Mouse (Mus musculus) limb, embryonic 12.5 days (tissue): Measurements from ENCODE around the gene Vwc2l. TPM values are rescaled to one million over a fixed set of nuclear protein-coding genes. Genes with fewer than 3 reads are reported as not detected.

Source experiments
- ATAC-seq: fragments of 200-750 bp; cut with Nextera tagmentation; 2 replicates; pipeline ENCODE4 v1.8.0; 2017; ENCODE audit warnings: low read depth, moderate TSS enrichment; ENCODE audit not compliant: insufficient number of reproducible peaks, insufficient read depth, low FRiP score, low TSS enrichment
- H3K27ac ChIP-seq: fragments of 300-500 bp; sonication (generic); 2 replicates; pipeline ENCODE4 v1.5.1; 2016; ENCODE audit warnings: mild to moderate bottlenecking, moderate library complexity
- H3K27me3 ChIP-seq: fragments of 300-500 bp; sonication (generic); 2 replicates; pipeline ENCODE4 v1.6.1; 2016; ENCODE audit warnings: mild to moderate bottlenecking, moderate library complexity
- H3K36me3 ChIP-seq: fragments of 300-500 bp; sonication (generic); 2 replicates; pipeline ENCODE4 v1.6.1; 2016; ENCODE audit warnings: mild to moderate bottlenecking, moderate library complexity
- H3K4me1 ChIP-seq: fragments of 300-500 bp; sonication (generic); replicated peaks from 2 replicates; pipeline ENCODE4 v1.6.1; 2016
- H3K4me2 ChIP-seq: fragments of 300-500 bp; sonication (generic); 2 replicates; pipeline ENCODE4 v1.6.1; 2016; ENCODE audit warnings: mild to moderate bottlenecking, moderate library complexity
- H3K4me3 ChIP-seq: fragments of 300-500 bp; sonication (generic); replicated peaks from 2 replicates; pipeline ENCODE4 v1.5.1; 2016; ENCODE audit warnings: mild to moderate bottlenecking
- H3K9ac ChIP-seq: fragments of 300-500 bp; sonication (generic); replicated peaks from 2 replicates; pipeline ENCODE4 v1.6.1; 2016; ENCODE audit warnings: mild to moderate bottlenecking, moderate library complexity
- H3K9me3 ChIP-seq: fragments of 300-500 bp; sonication (generic); 2 replicates; pipeline ENCODE4 v1.6.1; 2016; ENCODE audit warnings: mild to moderate bottlenecking, moderate library complexity
- whole genome bisulfite sequencing: fragments of 180-500 bp; shearing (Covaris S2); methylation state at CpG from one replicate; pipeline ENCODE4 v1.1.7; 2016; 5-methylcytosine and 5-hydroxymethylcytosine counted together
- polyA plus RNA-seq: library from polyadenylated mRNA; unstranded; fragments of >200 nt; fragmentation: Nextera tagmentation; extraction: Ambion mirVana; gene quantifications from 2 replicates; pipeline ENCODE4 v1.2.1, GENCODE M21; 2016

Vwc2l gene
- polyA plus RNA-seq, 1 experiment from 2014 or later, result not detected

- ATAC-seq, result no peak
- no peaks in the 10 kb centered on the region for H3K27me3 ChIP-seq
- H3K27ac ChIP-seq, result no peak overlapping the region
- no peaks in the 10 kb centered on the region for H3K9me3 ChIP-seq
- H3K4me1 ChIP-seq, result no peaks in the 10 kb centered on the region
- no peak overlapping the region for H3K4me3 ChIP-seq
- WGBS, result 84% methylated on average over 7 of the region's 7 CpGs
- no peaks in the 10 kb centered on the region for H3K36me3 ChIP-seq
- no peak overlapping the region for H3K9ac ChIP-seq
- H3K4me2 ChIP-seq, result no peak overlapping the region
Measured at GRCm38 (mm10) chr1:70842222-70842621, 116.7 kb downstream of the Vwc2l start.

GRCm38 (mm10) chr1:70845276-70845675, 119.8 kb downstream of the Vwc2l start:
- Histone ChIP-seq H3K4me3 (no peak overlapping the region), H3K4me2 (no peak overlapping the region), H3K9ac (no peak overlapping the region), H3K4me1 (no peaks in the 10 kb centered on the region), H3K27me3 (no peaks in the 10 kb centered on the region), H3K9me3 (no peaks in the 10 kb centered on the region), H3K36me3 (no peaks in the 10 kb centered on the region), H3K27ac (no peak overlapping the region)
- no peak for ATAC-seq

- H3K4me3 ChIP-seq, result no peak overlapping the region
- H3K27me3 ChIP-seq, result no peaks in the 10 kb centered on the region
- no peak overlapping the region for H3K27ac ChIP-seq
- 56% methylated on average over 12 of the region's 12 CpGs for WGBS
- H3K9ac ChIP-seq, result no peak overlapping the region
- no peak overlapping the region for H3K4me2 ChIP-seq
- H3K4me1 ChIP-seq, result no peaks in the 10 kb centered on the region; the same call in 1 of the 2 replicates
- no peaks in the 10 kb centered on the region for H3K36me3 ChIP-seq
- H3K9me3 ChIP-seq, result no peaks in the 10 kb centered on the region
- no peak for ATAC-seq
Measured at GRCm38 (mm10) chr1:70851633-70852390, 126.3 kb downstream of the Vwc2l start.

GRCm38 (mm10) chr1:70853446-70853845, 127.9 kb downstream of the Vwc2l start:
- no peaks in the 10 kb centered on the region for H3K36me3 ChIP-seq
- no peak for ATAC-seq
- no peak overlapping the region for H3K4me2 ChIP-seq
- no peak overlapping the region for H3K9ac ChIP-seq
- H3K4me1 ChIP-seq, result no peaks in the 10 kb centered on the region; the same call in 1 of the 2 replicates
- H3K4me3 ChIP-seq, result no peak overlapping the region
- no peaks in the 10 kb centered on the region for H3K9me3 ChIP-seq
- H3K27me3 ChIP-seq, result no peaks in the 10 kb centered on the region
- WGBS, result 87% methylated on average over 11 of the region's 11 CpGs
- no peak overlapping the region for H3K27ac ChIP-seq

- 75% methylated on average over 5 of the region's 5 CpGs for WGBS
- Histone ChIP-seq H3K4me1 (no peaks in the 10 kb centered on the region; the same call in 1 of the 2 replicates), H3K4me2 (no peak overlapping the region), H3K36me3 (no peaks in the 10 kb centered on the region), H3K9ac (no peak overlapping the region), H3K9me3 (no peaks in the 10 kb centered on the region), H3K4me3 (no peak overlapping the region), H3K27me3 (no peaks in the 10 kb centered on the region), H3K27ac (no peak overlapping the region)
- no peak for ATAC-seq
Measured at GRCm38 (mm10) chr1:70855912-70856311, 130.4 kb downstream of the Vwc2l start.

- no peaks in the 10 kb centered on the region for H3K27me3 ChIP-seq
- 69% methylated on average over 2 of the region's 2 CpGs for WGBS
- ATAC-seq, result no peak
- H3K4me1 ChIP-seq, result no peaks in the 10 kb centered on the region
- H3K4me2 ChIP-seq, result no peak overlapping the region
- no peaks in the 10 kb centered on the region for H3K9me3 ChIP-seq
- H3K27ac ChIP-seq, result no peak overlapping the region
- no peak overlapping the region for H3K4me3 ChIP-seq
- no peak overlapping the region for H3K9ac ChIP-seq
- H3K36me3 ChIP-seq, result no peaks in the 10 kb centered on the region
Measured at GRCm38 (mm10) chr1:70861672-70862071, 136.2 kb downstream of the Vwc2l start.

- Histone ChIP-seq H3K9ac (no peak overlapping the region), H3K36me3 (no peaks in the 10 kb centered on the region), H3K4me3 (no peak overlapping the region), H3K27me3 (no peaks in the 10 kb centered on the region), H3K27ac (no peak overlapping the region), H3K4me2 (no peak overlapping the region), H3K4me1 (no peaks in the 10 kb centered on the region), H3K9me3 (no peaks in the 10 kb centered on the region)
- WGBS, result 61% methylated on average over 5 of the region's 5 CpGs
- no peak for ATAC-seq
Measured at GRCm38 (mm10) chr1:70866137-70866536, 140.6 kb downstream of the Vwc2l start.

- WGBS, result 90% methylated on average over 2 of the region's 2 CpGs
- H3K4me1 ChIP-seq, result no peaks in the 10 kb centered on the region
- H3K27me3 ChIP-seq, result no peaks in the 10 kb centered on the region
- ATAC-seq, result no peak
- no peaks in the 10 kb centered on the region for H3K9me3 ChIP-seq
- no peak overlapping the region for H3K4me2 ChIP-seq
- no peak overlapping the region for H3K9ac ChIP-seq
- no peaks in the 10 kb centered on the region for H3K36me3 ChIP-seq
- H3K27ac ChIP-seq, result no peak overlapping the region
- H3K4me3 ChIP-seq, result no peak overlapping the region
Measured at GRCm38 (mm10) chr1:70880496-70880895, 155.0 kb downstream of the Vwc2l start.

- no peaks in the 10 kb centered on the region for H3K9me3 ChIP-seq
Measured at GRCm38 (mm10) chr1:70881269-70881668, 155.8 kb downstream of the Vwc2l start.

GRCm38 (mm10) chr1:70884156-70884555, 158.6 kb downstream of the Vwc2l start:
- H3K9ac ChIP-seq, result no peak overlapping the region
- 77% methylated on average over 4 of the region's 4 CpGs for WGBS

More at GRCm38 (mm10) chr1:70881269-70881668, 155.8 kb downstream of the Vwc2l start:
- Histone ChIP-seq H3K27me3 (no peaks in the 10 kb centered on the region), H3K36me3 (no peaks in the 10 kb centered on the region), H3K4me3 (no peak overlapping the region), H3K9ac (no peak overlapping the region), H3K4me2 (no peak overlapping the region), H3K27ac (no peak overlapping the region), H3K4me1 (no peaks in the 10 kb centered on the region)
- no peak for ATAC-seq
- WGBS, result 84% methylated on average over 3 of the region's 3 CpGs

GRCm38 (mm10) chr1:70902311-70902710, 176.8 kb downstream of the Vwc2l start:
- H3K27ac ChIP-seq, result no peak overlapping the region
- WGBS, result 64% methylated on average over 3 of the region's 3 CpGs

More at GRCm38 (mm10) chr1:70884156-70884555, 158.6 kb downstream of the Vwc2l start:
- Histone ChIP-seq H3K4me3 (no peak overlapping the region), H3K4me2 (no peak overlapping the region), H3K27ac (no peak overlapping the region), H3K27me3 (no peaks in the 10 kb centered on the region), H3K36me3 (no peaks in the 10 kb centered on the region), H3K9me3 (no peaks in the 10 kb centered on the region), H3K4me1 (no peaks in the 10 kb centered on the region)
- ATAC-seq, result no peak

GRCm38 (mm10) chr1:70907366-70907765, 181.9 kb downstream of the Vwc2l start:
- no peaks in the 10 kb centered on the region for H3K9me3 ChIP-seq
- H3K27ac ChIP-seq, result no peak overlapping the region
- no peaks in the 10 kb centered on the region for H3K4me1 ChIP-seq
- no peak overlapping the region for H3K4me3 ChIP-seq
- WGBS, result 96% methylated on average over 2 of the region's 2 CpGs
- H3K9ac ChIP-seq, result no peak overlapping the region
- no peak overlapping the region for H3K4me2 ChIP-seq
- ATAC-seq, result no peak
- H3K36me3 ChIP-seq, result no peaks in the 10 kb centered on the region
- H3K27me3 ChIP-seq, result no peaks in the 10 kb centered on the region

More at GRCm38 (mm10) chr1:70902311-70902710, 176.8 kb downstream of the Vwc2l start:
- H3K36me3 ChIP-seq, result no peaks in the 10 kb centered on the region
- H3K27me3 ChIP-seq, result no peaks in the 10 kb centered on the region
- H3K9ac ChIP-seq, result no peak overlapping the region
- no peak for ATAC-seq
- H3K4me1 ChIP-seq, result no peaks in the 10 kb centered on the region
- H3K9me3 ChIP-seq, result no peaks in the 10 kb centered on the region
- no peak overlapping the region for H3K4me2 ChIP-seq
- no peak overlapping the region for H3K4me3 ChIP-seq
